In genomic region chr10:95708001-95708400, GRCm38 (mm10) we compare ENCODE assay signal across 11 mouse cellular contexts. TPM values are rescaled to one million over a fixed set of nuclear protein-coding genes. Genes with fewer than 3 reads are reported as not detected.
DNase-seq lines count a peak whose midpoint lies in the region; ATAC-seq lines count a peak whose summit lies in the region.
"Had no signal": no experiment of that assay in that cellular context is flagged by ENCODE, and none has a peak within 500 bp of the region (broad histone marks: within the 10 kb centered on the region; RNA-seq: fewer than 3 reads in every experiment).

No protein-coding gene starts in this region.

- 20% methylated on average over 5 of the region's 5 CpGs for WGBS in liver, embryonic 15.5 days (ENCODE audit: insufficient replicate concordance)
- WGBS in embryonic facial prominence, embryonic 14.5 days = 38% methylated on average over 5 of the region's 5 CpGs
- 85% methylated on average over 5 of the region's 5 CpGs for WGBS in hindbrain, embryonic 14.5 days

- peaks cover 6% of the 10 kb centered on the region; the same call in 1 of the 2 replicates for H3K4me1 ChIP-seq in liver, embryonic 15.5 days (replicated peaks)
- peaks cover 41% of the 10 kb centered on the region for H3K4me1 ChIP-seq in embryonic facial prominence, embryonic 14.5 days (ENCODE audit: control insufficient read depth, insufficient read depth, low read length)
- H3K4me1 ChIP-seq in hindbrain, embryonic 14.5 days (replicated peaks; ENCODE audit: control insufficient read depth, insufficient read depth, low read length) = no peaks in the 10 kb centered on the region
- H3K4me1 ChIP-seq: neural tube, embryonic 12.5 days had no signal

- no peak overlapping the region for H3K27ac ChIP-seq in liver, embryonic 15.5 days (replicated peaks)
- peak overlapping the region; percentile 22; the same call in 1 of the 2 replicates for H3K27ac ChIP-seq in embryonic facial prominence, embryonic 14.5 days (replicated peaks; ENCODE audit: low read depth, low read length)
- no peak overlapping the region for H3K27ac ChIP-seq in hindbrain, embryonic 14.5 days
- H3K27ac ChIP-seq: neural tube, embryonic 12.5 days had no signal

- H3K9ac ChIP-seq in liver, embryonic 15.5 days = no peak overlapping the region
- no peak overlapping the region for H3K9ac ChIP-seq in embryonic facial prominence, embryonic 14.5 days (ENCODE audit: low read depth, low read length)
- H3K9ac ChIP-seq in hindbrain, embryonic 14.5 days = no peak overlapping the region
- H3K9ac ChIP-seq: neural tube, embryonic 12.5 days had no signal

- H3K9me3 ChIP-seq in liver, embryonic 15.5 days (replicated peaks) = no peaks in the 10 kb centered on the region
- no peaks in the 10 kb centered on the region for H3K9me3 ChIP-seq in embryonic facial prominence, embryonic 14.5 days (ENCODE audit: control insufficient read depth, low read length)
- no peaks in the 10 kb centered on the region for H3K9me3 ChIP-seq in hindbrain, embryonic 14.5 days (ENCODE audit: control insufficient read depth, low read length)
- H3K9me3 ChIP-seq: neural tube, embryonic 12.5 days had no signal

- no peaks in the 10 kb centered on the region for H3K27me3 ChIP-seq in liver, embryonic 15.5 days
- H3K27me3 ChIP-seq in embryonic facial prominence, embryonic 14.5 days (replicated peaks; ENCODE audit: control insufficient read depth, insufficient read depth, low read length) = no peaks in the 10 kb centered on the region
- no peaks in the 10 kb centered on the region for H3K27me3 ChIP-seq in splenic B cell, adult 2 months (ENCODE audit: control insufficient read depth, insufficient read depth, low read length, poor library complexity, severe bottlenecking)
- no peaks in the 10 kb centered on the region for H3K27me3 ChIP-seq in hindbrain, embryonic 14.5 days (ENCODE audit: control insufficient read depth, insufficient read depth, low read length)
- H3K27me3 ChIP-seq: neural tube, embryonic 12.5 days had no signal

- no peak overlapping the region for H3K4me3 ChIP-seq in liver, embryonic 15.5 days (replicated peaks)
- no peak overlapping the region for H3K4me3 ChIP-seq in embryonic facial prominence, embryonic 14.5 days (ENCODE audit: low read depth, low read length)
- H3K4me3 ChIP-seq in hindbrain, embryonic 14.5 days (replicated peaks; ENCODE audit: low read length) = no peak overlapping the region
- H3K4me3 ChIP-seq: neural tube, embryonic 12.5 days had no signal

- H3K4me2 ChIP-seq in liver, embryonic 15.5 days = no peak overlapping the region
- H3K4me2 ChIP-seq in embryonic facial prominence, embryonic 14.5 days (ENCODE audit: low read depth, low read length) = no peak overlapping the region
- H3K4me2 ChIP-seq in hindbrain, embryonic 14.5 days (replicated peaks) = no peak overlapping the region
- H3K4me2 ChIP-seq: neural tube, embryonic 12.5 days had no signal

- no peak for DNase-seq in liver
- peak; percentile 64 for DNase-seq in embryonic facial prominence, embryonic 14.5 days (ENCODE audit: low spot score)
- peak; percentile 48 for DNase-seq in induced T-regulatory cell, adult 2 months (ENCODE audit: low read depth)
- DNase-seq in splenic B cell, adult 2 months (ENCODE audit: low read depth, low spot score) = peak; percentile 5
- DNase-seq in right cerebral cortex, postnatal 25 days = no peak
- no peak for DNase-seq in adrenal gland, postnatal 14 days
- DNase-seq in hindbrain, embryonic 14.5 days (ENCODE audit: low spot score) = no peak

- no peaks in the 10 kb centered on the region for H3K36me3 ChIP-seq in liver, embryonic 15.5 days (replicated peaks)
- H3K36me3 ChIP-seq in embryonic facial prominence, embryonic 14.5 days (ENCODE audit: control insufficient read depth, insufficient read depth, low read length) = no peaks in the 10 kb centered on the region
- H3K36me3 ChIP-seq in splenic B cell, adult 2 months (ENCODE audit: control insufficient read depth, insufficient read depth, low read length, poor library complexity, severe bottlenecking) = no peaks in the 10 kb centered on the region
- no peaks in the 10 kb centered on the region for H3K36me3 ChIP-seq in hindbrain, embryonic 14.5 days (replicated peaks; ENCODE audit: control insufficient read depth, insufficient read depth)
- H3K36me3 ChIP-seq: neural tube, embryonic 12.5 days had no signal

- ATAC-seq in liver, embryonic 15.5 days (ENCODE audit: insufficient read depth) = 0 out of 2 replicates have a peak, but pooled peaks have one; percentile 28
- ATAC-seq in embryonic facial prominence, embryonic 14.5 days (ENCODE audit: low read depth) = no peak
- ATAC-seq in hindbrain, embryonic 14.5 days (ENCODE audit: low FRiP score) = no peak

RNA-seq across cellular contexts. Expression of gene Anapc15-ps, which starts 34.8 kb away (rescaled TPM):
- polyA plus RNA-seq in liver, embryonic 15.5 days (2015; fragmentation: Nextera tagmentation; extraction: Ambion mirVana) = not detected in 2 replicates
- not detected in 2 replicates for polyA plus RNA-seq in embryonic facial prominence, embryonic 14.5 days (2014; fragmentation: Nextera tagmentation; extraction: Ambion mirVana)
- total RNA-seq in adrenal gland, postnatal 14 days (2021) = not detected in 2 replicates
- polyA plus RNA-seq in hindbrain, embryonic 14.5 days (2014; fragmentation: Nextera tagmentation; extraction: Ambion mirVana) = not detected in 2 replicates
- total RNA-seq: layer of hippocampus, adult 8-10 months; MEL had no signal
- polyA plus RNA-seq: neural tube, embryonic 12.5 days had no signal

Comparison
In these comparisons a context has a peak if more than half of its experiments do, and no peak if none do; other contexts are left out.
1. DNase-seq: peak in embryonic facial prominence, embryonic 14.5 days (single experiment), induced T-regulatory cell, adult 2 months (single experiment) and splenic B cell, adult 2 months (single experiment); none in liver (single experiment), right cerebral cortex, postnatal 25 days (single experiment), adrenal gland, postnatal 14 days (single experiment) and hindbrain, embryonic 14.5 days (single experiment).